Mouse (Mus musculus): ENCODE measurements at regions not wholly inside any gene's neighbourhood (a gene's known extent, or its start where the extent isn't known, plus 50 kb on each side); places are given as distances from the start of the nearest gene placed in this dataset.

DNA sequence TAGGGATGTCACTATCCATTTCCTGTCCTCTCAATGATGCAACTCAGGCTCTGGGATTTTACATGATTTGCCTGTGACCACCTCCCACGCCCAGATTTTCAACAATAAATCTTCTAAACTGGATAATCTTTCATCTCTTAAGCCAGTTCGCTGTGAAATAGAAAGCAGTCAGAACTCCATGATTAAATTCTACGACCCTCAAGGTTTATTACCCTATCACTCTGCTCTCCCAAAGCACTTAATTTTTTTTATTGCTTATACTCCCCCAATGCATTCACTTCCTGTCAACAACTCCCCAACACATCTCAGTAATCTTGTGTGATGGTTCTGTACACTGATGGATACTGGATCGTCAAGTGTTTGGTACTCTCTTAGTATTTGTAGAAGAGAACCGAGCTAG is 439.5 kb upstream of the Arpp21 start:
- H3K4me3 ChIP-seq (ENCODE audit: control insufficient read depth in 1 of 2, insufficient read depth in 1 of 2, low read depth in 1 of 2, low read length in 2 of 2): no peak overlapping the region
- no peak overlapping the region for H3K27ac ChIP-seq (replicated peaks in 1 of 2; ENCODE audit: control insufficient read depth in 1 of 2, insufficient read depth in 1 of 2, low read depth in 2 of 2, low read length in 2 of 2)
- no peak overlapping the region for H3K4me2 ChIP-seq (ENCODE audit: low read length)
- ATAC-seq (ENCODE audit: insufficient number of reproducible peaks, insufficient read depth, low FRiP score, low read depth): no peak
- H3K27me3 ChIP-seq (ENCODE audit: control insufficient read depth, insufficient read depth, low read length): no peaks in the 10 kb centered on the region
- 74% methylated on average over 5 of the region's 5 CpGs for WGBS
- H3K36me3 ChIP-seq (ENCODE audit: control insufficient read depth, insufficient read depth, low read length): no peaks in the 10 kb centered on the region
- no peak overlapping the region for H3K9ac ChIP-seq (ENCODE audit: low read length)
- no peaks in the 10 kb centered on the region for H3K4me1 ChIP-seq (ENCODE audit: control insufficient read depth in 2 of 2, insufficient read depth in 2 of 2, low read length in 2 of 2)
- no peaks in the 10 kb centered on the region for H3K9me3 ChIP-seq (ENCODE audit: control insufficient read depth, low read length)

All from heart, embryonic 14.5 days (tissue).